Mouse (Mus musculus) midbrain, embryonic 10.5 days (tissue): ENCODE results near the gene Zcchc14. TPM values are rescaled to one million over a fixed set of nuclear protein-coding genes. Genes with fewer than 3 reads are reported as not detected.

Experiments
- DNase-seq: peaks from one replicate; pipeline ENCODE4 v3.0.0-alpha.2; 2017; ENCODE audit warnings: low spot score
- H3K27ac ChIP-seq: fragments of 300-500 bp; sonication (generic); replicated peaks from 2 replicates; pipeline ENCODE4 v1.5.1; 2016; ENCODE audit warnings: mild to moderate bottlenecking
- H3K27me3 ChIP-seq: fragments of 300-500 bp; sonication (generic); 2 replicates; pipeline ENCODE4 v1.6.1; 2016; ENCODE audit warnings: low read depth, mild to moderate bottlenecking; ENCODE audit not compliant: poor library complexity, severe bottlenecking
- H3K36me3 ChIP-seq: fragments of 300-500 bp; sonication (generic); 2 replicates; pipeline ENCODE4 v1.6.1; 2016; ENCODE audit warnings: mild to moderate bottlenecking, moderate library complexity
- H3K4me1 ChIP-seq: fragments of 300-500 bp; sonication (generic); 2 replicates; pipeline ENCODE4 v1.6.1; 2016
- H3K4me3 ChIP-seq: fragments of 300-500 bp; sonication (generic); 2 replicates; pipeline ENCODE4 v1.5.1; 2016; ENCODE audit warnings: mild to moderate bottlenecking, moderate library complexity
- H3K9me3 ChIP-seq: fragments of 300-500 bp; sonication (generic); replicated peaks from 2 replicates; pipeline ENCODE4 v1.6.1; 2016; ENCODE audit warnings: mild to moderate bottlenecking
- WGBS: fragments of 180-500 bp; shearing (Covaris S2); methylation state at CpG from one replicate; pipeline ENCODE4 v1.1.7; 2016; 5-methylcytosine and 5-hydroxymethylcytosine counted together
- polyA plus RNA-seq: library from polyadenylated mRNA; unstranded; fragments of >200 nt; fragmentation: Nextera tagmentation; extraction: Ambion mirVana; gene quantifications from 2 replicates; pipeline ENCODE4 v1.2.1, GENCODE M21; 2016

The Zcchc14 gene
- polyA plus RNA-seq = 14.9 and 18.6 TPM in 2 replicates

DNA sequence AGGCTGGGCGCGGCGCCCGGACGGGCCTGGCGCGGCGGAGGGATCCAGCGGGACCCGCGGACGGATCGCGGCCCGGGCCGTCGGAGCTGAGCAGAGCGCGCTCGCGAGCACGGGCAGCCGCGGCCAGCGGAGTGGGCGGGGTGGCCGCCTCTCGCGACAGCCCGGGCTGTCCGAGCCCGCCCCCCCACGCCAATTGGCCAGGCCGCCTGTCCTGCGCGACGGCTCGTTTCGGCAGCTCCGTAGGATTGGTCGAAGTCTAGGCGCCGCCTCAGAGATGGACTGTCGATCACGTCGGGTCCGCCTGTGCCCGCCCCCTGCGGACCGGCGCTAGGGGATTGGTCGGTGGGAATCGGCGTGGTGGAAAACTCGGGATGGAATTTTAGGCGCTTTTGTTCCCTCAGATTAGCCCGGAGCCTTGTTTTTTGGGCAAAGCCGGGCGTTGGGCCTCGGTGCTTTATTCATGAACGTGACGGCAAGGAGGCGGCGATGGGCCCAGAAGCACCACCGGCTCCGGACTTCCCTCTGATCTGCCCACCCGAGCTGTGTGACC lies at the start of gene Zcchc14:
Gene Zcchc14 (minus strand): TSS at position 128 of the 550 bp plus-strand sequence.
- Histone ChIP-seq H3K4me3 (peak within 1 kb of the TSS; percentile 92), H3K27ac (peak within 1 kb of the TSS; percentile 97), H3K27me3 (peaks cover 5% of the 10 kb centered on the region), H3K9me3 (no peaks in the 10 kb centered on the region), H3K36me3 (peaks cover 20% of the 10 kb centered on the region), H3K4me1 (peaks cover 63% of the 10 kb centered on the region)
- peak; percentile 99 for DNase-seq
- WGBS = under 1% methylated on average over 66 of the region's 67 CpGs

GRCm38 (mm10) chr8:121699936-121700335 lies 47.2 kb upstream of the Zcchc14 start:
- 92% methylated on average over 2 of the region's 2 CpGs for WGBS
- Histone ChIP-seq H3K27ac (no peak overlapping the region), H3K4me1 (peaks cover 18% of the 10 kb centered on the region)

GRCm38 (mm10) chr8:121698615-121699101 lies 46.0 kb upstream of the Zcchc14 start:
- Histone ChIP-seq H3K4me1 (peaks cover 18% of the 10 kb centered on the region), H3K9me3 (no peaks in the 10 kb centered on the region), H3K27me3 (no peaks in the 10 kb centered on the region), H3K36me3 (no peaks in the 10 kb centered on the region), H3K27ac (peak overlapping the region; percentile 80), H3K4me3 (peak overlapping the region; percentile 47)
- DNase-seq = peak; percentile 26
- WGBS = 6% methylated on average over 9 of the region's 9 CpGs

More at GRCm38 (mm10) chr8:121699936-121700335, 47.2 kb upstream of the Zcchc14 start:
- Histone ChIP-seq H3K36me3 (no peaks in the 10 kb centered on the region), H3K4me3 (no peak overlapping the region), H3K9me3 (no peaks in the 10 kb centered on the region), H3K27me3 (no peaks in the 10 kb centered on the region)
- DNase-seq = no peak

DNA sequence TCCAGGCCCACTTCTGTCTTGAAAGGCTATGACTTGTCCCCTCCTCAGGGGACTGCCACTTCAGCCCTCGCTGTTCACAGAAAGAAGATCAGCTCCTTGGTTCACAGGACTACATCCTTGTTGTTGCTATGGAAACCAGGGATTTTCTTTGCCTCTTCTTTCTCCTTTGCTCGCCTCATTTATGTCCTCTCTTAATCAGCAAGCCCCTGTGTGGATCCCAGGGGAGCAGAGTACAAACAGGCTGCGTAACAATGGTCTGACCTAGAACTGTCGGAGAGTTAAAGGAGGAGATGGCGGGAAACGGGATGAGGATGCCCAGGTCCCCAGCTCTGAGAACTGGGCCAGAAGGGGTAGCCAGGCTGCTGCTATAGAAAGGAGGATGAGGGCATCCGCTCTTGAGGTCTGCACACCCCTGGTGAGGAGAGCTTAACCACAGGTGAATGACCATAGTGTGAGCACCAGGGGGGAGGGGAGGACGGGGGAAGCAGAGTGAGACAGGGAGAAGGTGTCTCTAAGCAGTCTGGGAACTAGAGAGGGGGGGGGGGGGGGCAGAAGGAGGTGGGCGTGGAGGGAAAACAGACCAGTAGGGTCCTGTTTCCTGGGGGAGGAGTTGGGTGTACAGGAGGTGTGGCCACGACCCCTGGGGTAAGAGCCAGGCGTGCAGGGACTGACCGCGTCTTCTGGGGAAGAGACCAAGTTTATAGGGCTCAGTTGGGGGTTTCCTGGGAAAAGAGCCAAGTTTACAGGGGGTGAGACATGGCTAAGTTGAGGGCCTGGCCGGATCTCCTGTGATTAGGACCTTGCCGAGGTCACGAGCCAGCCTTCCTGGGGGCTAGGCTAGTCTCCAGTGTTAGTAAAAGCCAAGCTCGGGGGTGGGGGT lies 45.3 kb upstream of the Zcchc14 start:
- Histone ChIP-seq H3K9me3 (no peaks in the 10 kb centered on the region), H3K36me3 (no peaks in the 10 kb centered on the region), H3K4me3 (peak overlapping the region; percentile 47), H3K4me1 (peaks cover 18% of the 10 kb centered on the region), H3K27me3 (no peaks in the 10 kb centered on the region), H3K27ac (peak overlapping the region; percentile 80)
- DNase-seq = peak; percentile 51
- WGBS = 2% methylated on average over 17 of the region's 17 CpGs

DNA sequence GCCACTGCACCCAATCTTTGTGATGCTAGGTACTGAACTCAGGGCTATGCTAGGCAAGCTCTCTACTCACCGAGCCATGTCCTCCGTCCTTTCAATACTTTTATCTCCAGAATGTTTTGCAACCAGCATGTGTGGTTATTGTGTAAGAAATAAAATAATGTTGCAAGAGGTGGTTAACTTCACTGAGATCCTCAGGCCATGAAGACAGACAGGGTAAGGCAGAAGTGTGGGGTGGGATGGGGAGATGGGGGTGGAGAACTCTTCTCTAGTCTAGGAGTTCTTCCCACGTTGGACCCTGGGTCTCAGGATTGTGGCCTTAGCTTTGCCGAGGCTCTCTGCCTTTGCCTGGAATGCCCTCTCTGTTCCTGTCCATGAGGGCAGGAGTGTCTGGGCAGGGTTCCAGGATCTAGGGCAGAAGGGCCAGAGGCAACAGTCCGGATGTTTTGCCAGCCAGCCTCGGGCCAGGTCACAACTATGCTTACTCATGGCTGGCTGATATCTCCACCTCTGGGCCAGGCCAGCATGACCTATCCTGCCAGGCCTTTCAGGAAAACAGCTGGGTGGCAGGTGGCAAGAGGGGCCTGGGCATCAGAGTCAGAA lies 43.0 kb upstream of the Zcchc14 start:
- H3K4me1 ChIP-seq = peaks cover 18% of the 10 kb centered on the region
- H3K9me3 ChIP-seq = no peaks in the 10 kb centered on the region
- no peaks in the 10 kb centered on the region for H3K36me3 ChIP-seq
- no peaks in the 10 kb centered on the region for H3K27me3 ChIP-seq
- WGBS = 88% methylated on average over 6 of the region's 6 CpGs
- no peak for DNase-seq
- H3K4me3 ChIP-seq = no peak overlapping the region
- H3K27ac ChIP-seq = no peak overlapping the region

- Histone ChIP-seq H3K4me3 (no peak overlapping the region), H3K27me3 (no peaks in the 10 kb centered on the region), H3K36me3 (no peaks in the 10 kb centered on the region), H3K9me3 (no peaks in the 10 kb centered on the region), H3K4me1 (peaks cover 18% of the 10 kb centered on the region), H3K27ac (no peak overlapping the region)
- WGBS = 49% methylated on average over 4 of the region's 4 CpGs
- DNase-seq = peak; percentile 52
Observed at GRCm38 (mm10) chr8:121694453-121694852, 41.8 kb upstream of the Zcchc14 start.

- WGBS = 42% methylated on average over 5 of the region's 5 CpGs
Observed at GRCm38 (mm10) chr8:121688496-121688895, 35.8 kb upstream of the Zcchc14 start.

GRCm38 (mm10) chr8:121687455-121688161 lies 34.9 kb upstream of the Zcchc14 start:
- peak; percentile 49 for DNase-seq
- Histone ChIP-seq H3K4me1 (peaks cover 22% of the 10 kb centered on the region), H3K27me3 (no peaks in the 10 kb centered on the region), H3K9me3 (no peaks in the 10 kb centered on the region), H3K27ac (peak overlapping the region; percentile 63), H3K36me3 (no peaks in the 10 kb centered on the region), H3K4me3 (no peak overlapping the region)
- WGBS = 56% methylated on average over 14 of the region's 14 CpGs

More at GRCm38 (mm10) chr8:121688496-121688895, 35.8 kb upstream of the Zcchc14 start:
- no peaks in the 10 kb centered on the region for H3K36me3 ChIP-seq
- no peaks in the 10 kb centered on the region for H3K27me3 ChIP-seq
- DNase-seq = no peak
- H3K27ac ChIP-seq = peak overlapping the region; percentile 63
- H3K4me3 ChIP-seq = no peak overlapping the region
- H3K9me3 ChIP-seq = no peaks in the 10 kb centered on the region
- peaks cover 22% of the 10 kb centered on the region for H3K4me1 ChIP-seq

- peaks cover 22% of the 10 kb centered on the region for H3K4me1 ChIP-seq
- H3K36me3 ChIP-seq = no peaks in the 10 kb centered on the region
- WGBS = 23% methylated on average over 4 of the region's 4 CpGs
- H3K27ac ChIP-seq = no peak overlapping the region
- no peaks in the 10 kb centered on the region for H3K9me3 ChIP-seq
- H3K27me3 ChIP-seq = no peaks in the 10 kb centered on the region
- DNase-seq = peak; percentile 53
- no peak overlapping the region for H3K4me3 ChIP-seq
Observed at GRCm38 (mm10) chr8:121685419-121685818, 32.7 kb upstream of the Zcchc14 start.

- Histone ChIP-seq H3K27me3 (no peaks in the 10 kb centered on the region), H3K27ac (no peak overlapping the region), H3K4me1 (peaks cover 10% of the 10 kb centered on the region), H3K9me3 (no peaks in the 10 kb centered on the region), H3K4me3 (no peak overlapping the region), H3K36me3 (no peaks in the 10 kb centered on the region)
- WGBS = 83% methylated on average over 10 of the region's 10 CpGs
- no peak for DNase-seq
Observed at GRCm38 (mm10) chr8:121683083-121683832, 30.6 kb upstream of the Zcchc14 start.

- Histone ChIP-seq H3K9me3 (no peaks in the 10 kb centered on the region), H3K27ac (no peak overlapping the region), H3K4me1 (no peaks in the 10 kb centered on the region), H3K36me3 (no peaks in the 10 kb centered on the region), H3K27me3 (no peaks in the 10 kb centered on the region), H3K4me3 (no peak overlapping the region)
- 62% methylated on average over 10 of the region's 10 CpGs for WGBS
- DNase-seq = no peak
Observed at GRCm38 (mm10) chr8:121681457-121681856, 28.8 kb upstream of the Zcchc14 start.

- WGBS = 91% methylated on average over 4 of the region's 4 CpGs
- no peak for DNase-seq
- Histone ChIP-seq H3K4me1 (no peaks in the 10 kb centered on the region), H3K9me3 (no peaks in the 10 kb centered on the region), H3K27me3 (no peaks in the 10 kb centered on the region), H3K27ac (no peak overlapping the region), H3K4me3 (no peak overlapping the region), H3K36me3 (no peaks in the 10 kb centered on the region)
Observed at GRCm38 (mm10) chr8:121680896-121681295, 28.2 kb upstream of the Zcchc14 start.
